Mouse (Mus musculus): ENCODE measurements at regions not wholly inside any gene's neighbourhood (a gene's known extent, or its start where the extent isn't known, plus 50 kb on each side); places are given as distances from the start of the nearest gene placed in this dataset.

- TF ChIP-seq CTCF (IDR thresholded peaks at IDR 0.05; ENCODE audit: low read depth) (no peak), EP300 (IDR thresholded peaks at IDR 0.05; ENCODE audit: low read depth) (no peak)
These were observed 67.4 kb upstream of the Synm start for GRCm38 (mm10) chr7:67826936-67827335.
